Mouse (Mus musculus): ENCODE results near the gene Sash3. TPM values are rescaled to one million over a fixed set of nuclear protein-coding genes. Genes with fewer than 3 reads are reported as not detected.

Sash3 gene
- polyA plus RNA-seq, 1 experiment from 2014 or later = 1.0 TPM

DNA sequence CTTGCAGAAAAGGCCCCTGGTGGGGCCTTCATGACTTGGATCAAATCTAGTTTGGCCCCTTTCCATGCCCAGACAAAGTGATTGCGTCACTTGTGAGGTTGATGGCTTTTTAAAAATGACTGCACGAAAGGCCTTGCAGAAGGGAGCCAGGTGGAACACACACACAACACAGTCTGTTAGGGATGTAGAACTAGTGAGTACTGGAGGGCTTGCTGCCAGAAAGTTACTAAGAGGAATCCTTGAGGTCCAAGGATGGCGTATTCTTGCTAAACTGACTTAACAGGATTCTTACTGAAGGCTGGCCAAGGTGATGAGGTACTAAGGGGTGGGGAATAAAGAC, 37.0 kb upstream of the Sash3 start:
- no peaks in the 10 kb centered on the region for H3K9me3 ChIP-seq (replicated peaks; ENCODE audit: control insufficient read depth, low read length)
- no peak overlapping the region for H3K9ac ChIP-seq (ENCODE audit: low read depth, low read length)
- H3K36me3 ChIP-seq (ENCODE audit: control insufficient read depth, insufficient read depth, low read length) = no peaks in the 10 kb centered on the region
- no peak overlapping the region for H3K4me2 ChIP-seq
- ATAC-seq (replicated peaks; ENCODE audit: insufficient number of reproducible peaks, low FRiP score, low TSS enrichment) = no peak
- H3K27me3 ChIP-seq (ENCODE audit: control insufficient read depth, insufficient read depth, low read length) = no peaks in the 10 kb centered on the region
- no peak overlapping the region for H3K27ac ChIP-seq (ENCODE audit: low read depth, low read length)
- H3K4me3 ChIP-seq (ENCODE audit: low read depth, low read length) = no peak overlapping the region
- 80% methylated on average over 3 of the region's 3 CpGs for WGBS (ENCODE audit: insufficient replicate concordance)
- H3K4me1 ChIP-seq (ENCODE audit: control insufficient read depth, insufficient read depth, low read length) = no peaks in the 10 kb centered on the region

DNA sequence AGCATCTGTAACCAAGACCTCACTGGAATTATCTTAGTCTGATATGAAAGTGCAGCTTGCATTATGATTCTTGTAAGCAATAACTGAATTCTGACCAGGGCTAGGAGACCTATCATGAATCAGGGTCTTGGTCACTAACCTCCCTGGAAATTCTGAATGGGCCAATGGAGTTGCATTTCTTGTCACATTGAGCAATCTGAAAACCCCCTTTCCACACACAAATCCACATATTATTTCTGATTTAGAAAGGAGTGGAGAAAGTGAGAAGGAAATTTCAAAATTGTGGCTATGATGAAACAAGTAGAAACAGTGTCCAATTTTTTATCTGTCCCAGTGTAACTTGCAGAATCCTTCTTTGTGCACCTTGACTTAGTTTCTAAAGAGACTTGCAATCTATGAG, 26.9 kb upstream of the Sash3 start:
- ATAC-seq (replicated peaks; ENCODE audit: insufficient number of reproducible peaks, low FRiP score, low TSS enrichment) = no peak
- H3K4me2 ChIP-seq = no peak overlapping the region

DNA sequence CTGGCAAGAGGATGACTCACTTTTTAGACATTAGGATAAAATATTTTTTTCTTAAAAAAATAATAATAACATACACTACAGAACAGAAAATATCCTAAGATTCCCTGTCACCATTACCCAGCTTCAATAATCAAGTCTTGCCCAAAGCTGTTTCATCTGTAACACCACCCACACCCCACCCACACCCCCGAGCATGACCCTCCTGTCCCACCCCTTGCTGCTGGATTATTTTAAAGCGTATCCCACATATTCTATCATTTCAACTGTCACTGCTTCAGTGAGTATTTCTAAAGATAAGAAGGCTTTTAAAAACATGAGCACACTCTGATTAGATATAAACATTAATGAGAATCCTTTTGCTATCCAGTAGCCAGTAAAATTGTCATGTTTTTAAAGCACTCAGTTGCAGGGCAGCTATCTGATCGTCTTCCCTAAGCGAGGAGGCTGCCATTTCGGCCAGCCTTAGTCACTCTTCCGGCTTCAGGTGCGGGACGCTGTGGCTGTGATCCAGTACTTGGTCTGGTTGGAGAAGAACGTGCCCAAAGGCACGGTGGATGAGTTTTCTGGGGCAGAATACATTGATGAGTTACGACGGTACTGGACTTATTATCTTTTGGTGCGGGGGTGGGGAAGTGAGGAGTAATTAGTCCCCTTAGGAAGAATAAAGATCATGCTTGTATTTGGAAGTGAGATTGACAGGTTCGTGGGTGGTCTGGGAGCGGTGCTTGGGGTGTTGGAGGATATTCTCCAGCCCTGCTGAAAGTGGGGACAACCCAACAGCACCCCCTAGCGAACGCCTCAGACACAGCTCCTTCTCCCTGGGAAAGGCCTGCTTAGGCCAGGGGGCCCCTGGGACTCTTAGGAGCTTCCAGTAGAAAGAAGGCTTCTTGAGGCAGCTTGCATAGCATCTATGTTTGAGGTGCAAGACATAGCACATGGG, 21.8 kb upstream of the Sash3 start:
- H3K4me2 ChIP-seq = peak overlapping the region; percentile 55
- WGBS (ENCODE audit: insufficient replicate concordance) = 21% methylated on average over 17 of the region's 17 CpGs
- no peak for ATAC-seq (replicated peaks; ENCODE audit: insufficient number of reproducible peaks, low FRiP score, low TSS enrichment)
- no peaks in the 10 kb centered on the region for H3K9me3 ChIP-seq (replicated peaks; ENCODE audit: control insufficient read depth, low read length)
- H3K4me3 ChIP-seq (ENCODE audit: low read depth, low read length) = no peak overlapping the region
- no peaks in the 10 kb centered on the region; the same call in 1 of the 2 replicates for H3K27me3 ChIP-seq (ENCODE audit: control insufficient read depth, insufficient read depth, low read length)
- no peaks in the 10 kb centered on the region for H3K36me3 ChIP-seq (ENCODE audit: control insufficient read depth, insufficient read depth, low read length)
- no peak overlapping the region for H3K9ac ChIP-seq (ENCODE audit: low read depth, low read length)
- H3K4me1 ChIP-seq (ENCODE audit: control insufficient read depth, insufficient read depth, low read length) = no peaks in the 10 kb centered on the region
- H3K27ac ChIP-seq (ENCODE audit: low read depth, low read length) = no peak overlapping the region

More for the DNA sequence above, 26.9 kb upstream of the Sash3 start:
- H3K27ac ChIP-seq (ENCODE audit: low read depth, low read length) = no peak overlapping the region
- H3K9ac ChIP-seq (ENCODE audit: low read depth, low read length) = no peak overlapping the region
- H3K9me3 ChIP-seq (replicated peaks; ENCODE audit: control insufficient read depth, low read length) = no peaks in the 10 kb centered on the region
- H3K36me3 ChIP-seq (ENCODE audit: control insufficient read depth, insufficient read depth, low read length) = no peaks in the 10 kb centered on the region
- no peak overlapping the region for H3K4me3 ChIP-seq (ENCODE audit: low read depth, low read length)
- H3K27me3 ChIP-seq (ENCODE audit: control insufficient read depth, insufficient read depth, low read length) = peaks cover 8% of the 10 kb centered on the region; the same call in 1 of the 2 replicates
- no peaks in the 10 kb centered on the region for H3K4me1 ChIP-seq (ENCODE audit: control insufficient read depth, insufficient read depth, low read length)

- no peak for ATAC-seq (replicated peaks; ENCODE audit: insufficient number of reproducible peaks, low FRiP score, low TSS enrichment)
- Histone ChIP-seq H3K4me3 (ENCODE audit: low read depth, low read length) (no peak overlapping the region), H3K27ac (ENCODE audit: low read depth, low read length) (no peak overlapping the region), H3K4me1 (ENCODE audit: control insufficient read depth, insufficient read depth, low read length) (no peaks in the 10 kb centered on the region), H3K36me3 (ENCODE audit: control insufficient read depth, insufficient read depth, low read length) (no peaks in the 10 kb centered on the region), H3K27me3 (ENCODE audit: control insufficient read depth, insufficient read depth, low read length) (no peaks in the 10 kb centered on the region), H3K9ac (ENCODE audit: low read depth, low read length) (no peak overlapping the region), H3K9me3 (replicated peaks; ENCODE audit: control insufficient read depth, low read length) (no peaks in the 10 kb centered on the region), H3K4me2 (no peak overlapping the region)
- 78% methylated on average over 6 of the region's 6 CpGs for WGBS (ENCODE audit: insufficient replicate concordance)
Measured at GRCm38 (mm10) chrX:48126903-48127476, 19.2 kb upstream of the Sash3 start.

GRCm38 (mm10) chrX:48127502-48128218, 18.6 kb upstream of the Sash3 start:
- H3K27ac ChIP-seq (ENCODE audit: low read depth, low read length) = no peak overlapping the region
- H3K4me1 ChIP-seq (ENCODE audit: control insufficient read depth, insufficient read depth, low read length) = no peaks in the 10 kb centered on the region
- no peaks in the 10 kb centered on the region for H3K9me3 ChIP-seq (replicated peaks; ENCODE audit: control insufficient read depth, low read length)
- no peaks in the 10 kb centered on the region for H3K36me3 ChIP-seq (ENCODE audit: control insufficient read depth, insufficient read depth, low read length)
- H3K4me3 ChIP-seq (ENCODE audit: low read depth, low read length) = no peak overlapping the region
- ATAC-seq (replicated peaks; ENCODE audit: insufficient number of reproducible peaks, low FRiP score, low TSS enrichment) = no peak
- H3K27me3 ChIP-seq (ENCODE audit: control insufficient read depth, insufficient read depth, low read length) = no peaks in the 10 kb centered on the region
- H3K4me2 ChIP-seq = no peak overlapping the region
- no peak overlapping the region for H3K9ac ChIP-seq (ENCODE audit: low read depth, low read length)
- 73% methylated on average over 6 of the region's 6 CpGs for WGBS (ENCODE audit: insufficient replicate concordance)

DNA sequence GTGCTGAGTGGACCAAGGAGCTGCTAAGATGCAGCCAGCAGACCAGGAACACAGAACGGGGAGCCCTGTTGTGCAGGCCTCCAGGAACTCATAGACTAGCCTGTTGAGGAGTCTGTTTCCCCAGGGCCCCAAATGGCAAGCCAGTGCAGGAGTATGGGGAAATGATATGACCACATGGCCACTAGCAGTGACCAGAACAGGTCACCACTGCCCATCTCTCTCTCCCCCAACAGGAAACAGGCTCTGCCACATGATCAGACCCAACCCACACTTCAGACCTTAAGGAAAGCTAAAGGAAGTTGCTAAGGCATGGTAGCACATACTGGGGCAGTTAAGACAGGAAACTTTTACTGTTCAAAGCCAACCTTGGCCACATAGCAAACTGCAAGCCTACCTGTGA, 17.1 kb upstream of the Sash3 start:
- no peak overlapping the region for H3K27ac ChIP-seq (ENCODE audit: low read depth, low read length)
- WGBS (ENCODE audit: insufficient replicate concordance) = 82% methylated on average over 1 of the region's 1 CpGs
- no peaks in the 10 kb centered on the region for H3K27me3 ChIP-seq (ENCODE audit: control insufficient read depth, insufficient read depth, low read length)
- no peak overlapping the region for H3K4me3 ChIP-seq (ENCODE audit: low read depth, low read length)
- no peaks in the 10 kb centered on the region for H3K9me3 ChIP-seq (replicated peaks; ENCODE audit: control insufficient read depth, low read length)
- H3K4me1 ChIP-seq (ENCODE audit: control insufficient read depth, insufficient read depth, low read length) = no peaks in the 10 kb centered on the region
- H3K9ac ChIP-seq (ENCODE audit: low read depth, low read length) = no peak overlapping the region
- H3K36me3 ChIP-seq (ENCODE audit: control insufficient read depth, insufficient read depth, low read length) = no peaks in the 10 kb centered on the region
- no peak overlapping the region for H3K4me2 ChIP-seq
- ATAC-seq (replicated peaks; ENCODE audit: insufficient number of reproducible peaks, low FRiP score, low TSS enrichment) = no peak

DNA sequence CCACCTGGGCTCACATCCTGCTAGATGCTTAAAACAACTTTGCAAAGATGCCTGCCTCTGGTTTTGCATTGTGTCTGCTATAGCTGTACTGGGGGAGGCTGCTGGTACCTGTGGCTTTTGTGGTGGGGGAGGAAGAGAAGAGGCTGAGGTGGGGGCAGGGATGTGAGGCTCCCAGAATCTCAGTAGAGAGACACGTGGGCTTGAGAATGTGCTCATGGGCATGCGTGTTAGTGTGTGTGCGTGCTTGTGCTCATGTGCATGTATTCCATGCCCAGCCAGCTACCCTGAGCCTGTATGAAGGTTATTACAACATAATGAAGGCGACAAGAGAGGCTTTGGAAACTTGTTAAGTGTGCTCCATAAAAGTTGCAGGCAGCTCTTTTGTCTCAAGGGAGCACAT, 9.3 kb upstream of the Sash3 start:
- no peak overlapping the region for H3K4me2 ChIP-seq
- H3K36me3 ChIP-seq (ENCODE audit: control insufficient read depth, insufficient read depth, low read length) = no peaks in the 10 kb centered on the region
- peaks cover 5% of the 10 kb centered on the region for H3K27me3 ChIP-seq (ENCODE audit: control insufficient read depth, insufficient read depth, low read length)
- no peaks in the 10 kb centered on the region; the same call in 1 of the 2 replicates for H3K4me1 ChIP-seq (ENCODE audit: control insufficient read depth, insufficient read depth, low read length)
- H3K9ac ChIP-seq (ENCODE audit: low read depth, low read length) = no peak overlapping the region
- no peak for ATAC-seq (replicated peaks; ENCODE audit: insufficient number of reproducible peaks, low FRiP score, low TSS enrichment)
- 89% methylated on average over 4 of the region's 4 CpGs for WGBS (ENCODE audit: insufficient replicate concordance)
- no peaks in the 10 kb centered on the region for H3K9me3 ChIP-seq (replicated peaks; ENCODE audit: control insufficient read depth, low read length)
- H3K4me3 ChIP-seq (ENCODE audit: low read depth, low read length) = no peak overlapping the region
- no peak overlapping the region for H3K27ac ChIP-seq (ENCODE audit: low read depth, low read length)

GRCm38 (mm10) chrX:48138011-48138410, 8.2 kb upstream of the Sash3 start:
- no peaks in the 10 kb centered on the region; the same call in 1 of the 2 replicates for H3K4me1 ChIP-seq (ENCODE audit: control insufficient read depth, insufficient read depth, low read length)
- no peak overlapping the region for H3K4me3 ChIP-seq (ENCODE audit: low read depth, low read length)
- H3K9ac ChIP-seq (ENCODE audit: low read depth, low read length) = no peak overlapping the region
- no peaks in the 10 kb centered on the region for H3K9me3 ChIP-seq (replicated peaks; ENCODE audit: control insufficient read depth, low read length)
- WGBS (ENCODE audit: insufficient replicate concordance) = 56% methylated on average over 6 of the region's 6 CpGs
- peaks cover 5% of the 10 kb centered on the region for H3K27me3 ChIP-seq (ENCODE audit: control insufficient read depth, insufficient read depth, low read length)
- ATAC-seq (replicated peaks; ENCODE audit: insufficient number of reproducible peaks, low FRiP score, low TSS enrichment) = no peak
- no peaks in the 10 kb centered on the region for H3K36me3 ChIP-seq (ENCODE audit: control insufficient read depth, insufficient read depth, low read length)
- no peak overlapping the region for H3K4me2 ChIP-seq
- no peak overlapping the region for H3K27ac ChIP-seq (ENCODE audit: low read depth, low read length)
